Mouse (Mus musculus): ENCODE results near the gene Pias4. TPM values are rescaled to one million over a fixed set of nuclear protein-coding genes. Genes with fewer than 3 reads are reported as not detected.

Gene Pias4
- total and polyA plus RNA-seq, 3 experiments: 21.0 to 40.4 TPM; not detected in 1

DNA sequence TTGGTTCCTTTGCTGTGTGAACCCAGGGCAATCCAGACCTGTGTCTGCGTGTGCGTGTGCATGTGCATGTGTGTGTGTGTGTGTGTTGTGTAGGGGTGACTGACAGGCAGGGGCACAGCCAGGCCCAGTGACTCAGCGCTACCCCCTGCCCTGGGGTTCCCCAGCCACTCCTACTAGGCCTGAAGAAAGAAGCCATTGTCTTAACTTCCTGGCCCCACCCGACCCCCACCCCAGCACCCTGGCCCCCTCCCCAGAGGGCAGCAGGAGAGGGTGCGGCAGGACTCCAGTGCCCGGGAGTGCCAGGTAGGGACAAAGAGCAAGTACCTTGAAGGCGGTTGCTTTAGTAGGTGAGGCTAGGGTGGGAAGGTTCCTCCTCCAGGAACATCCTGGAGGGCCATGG lies 21.9 kb downstream of the Pias4 start:
- H3K27ac ChIP-seq (ENCODE audit: control insufficient read depth, low read depth, low read length): no peak overlapping the region
- peaks cover 5 to 17% of the 10 kb centered on the region in 2 experiments for H3K36me3 ChIP-seq (ENCODE audit: control insufficient read depth in 1 of 2, insufficient read depth in 2 of 2, low read length in 2 of 2)
- no peak overlapping the region for H3K9ac ChIP-seq (ENCODE audit: control insufficient read depth, low read depth, low read length, poor library complexity, severe bottlenecking)
- no peaks in the 10 kb centered on the region for H3K27me3 ChIP-seq (ENCODE audit: control insufficient read depth in 1 of 2, insufficient read depth in 2 of 2, low read length in 2 of 2)
- H3K79me2 ChIP-seq (ENCODE audit: control insufficient read depth, insufficient read depth, low read length, poor library complexity): peaks cover 65% of the 10 kb centered on the region
- H3K9me3 ChIP-seq (replicated peaks; ENCODE audit: insufficient read depth, low read length): no peaks in the 10 kb centered on the region
- H3K4me3 ChIP-seq (ENCODE audit: control insufficient read depth in 1 of 2, insufficient read depth in 1 of 2, low read depth in 2 of 2, low read length in 2 of 2): no peak overlapping the region
- 0 out of 4 replicates have a peak, but pooled peaks cover 0 to 2% of the 10 kb centered on the region in 2 experiments for H3K4me1 ChIP-seq (ENCODE audit: control insufficient read depth in 1 of 2, insufficient read depth in 2 of 2, low read length in 2 of 2)
- no peak for DNase-seq (ENCODE audit: low read depth, low spot score)
- TF ChIP-seq HCFC1 (IDR thresholded peaks at IDR 0.05; ENCODE audit: low read depth, low read length) (no peak), MYB (IDR thresholded peaks at IDR 0.05; ENCODE audit: low read depth, low read length) (no peak), ZNF384 (IDR thresholded peaks at IDR 0.05; ENCODE audit: low read depth, low read length) (no peak), UBTF (IDR thresholded peaks at IDR 0.05; ENCODE audit: borderline replicate concordance, insufficient read depth, low read depth, low read length) (no peak), KAT2A (conservative IDR thresholded peaks at IDR 0.05; ENCODE audit: low read depth, low read length) (no peak), MXI1 (IDR thresholded peaks at IDR 0.05; ENCODE audit: low read depth, low read length) (no peak), RAD21 (IDR thresholded peaks at IDR 0.05; ENCODE audit: low read depth, low read length) (no peak), TBP (IDR thresholded peaks at IDR 0.05; ENCODE audit: low read depth, low read length) (no peak), CTCF (IDR thresholded peaks at IDR 0.05 in 2 of 3, conservative IDR thresholded peaks at IDR 0.05 in 1 of 3; ENCODE audit: control insufficient read depth in 1 of 3, insufficient read depth in 1 of 3, low read depth in 2 of 3, low read length in 3 of 3, poor library complexity in 1 of 3, severe bottlenecking in 1 of 3) (no peak), TCF12 (IDR thresholded peaks at IDR 0.05; ENCODE audit: low read depth, low read length) (no peak), E2F4 (IDR thresholded peaks at IDR 0.05; ENCODE audit: borderline replicate concordance, low read depth, low read length) (no peak)

DNA sequence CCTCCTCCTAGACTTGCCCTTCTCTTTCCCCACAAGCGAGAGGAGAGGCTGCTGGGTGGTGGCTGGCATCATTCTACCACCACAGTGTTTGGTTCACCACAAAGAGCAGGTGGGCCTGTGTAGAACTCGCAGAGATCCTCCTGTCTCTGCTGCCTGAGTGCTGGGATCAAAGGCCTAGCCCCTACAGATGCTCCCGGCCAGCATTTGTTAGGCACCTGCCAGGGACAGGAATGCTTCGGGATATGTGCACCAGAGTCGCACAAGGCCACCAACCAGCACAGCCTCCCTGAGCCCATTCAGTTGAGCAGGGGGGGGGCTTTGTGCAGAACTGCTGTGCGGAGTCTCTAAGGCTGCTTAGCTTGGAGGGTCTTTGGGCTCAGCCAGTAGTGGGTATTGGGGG lies 22.4 kb downstream of the Pias4 start:
- 0 out of 4 replicates have a peak, but pooled peaks cover 0 to 2% of the 10 kb centered on the region in 2 experiments for H3K4me1 ChIP-seq (ENCODE audit: control insufficient read depth in 1 of 2, insufficient read depth in 2 of 2, low read length in 2 of 2)

DNA sequence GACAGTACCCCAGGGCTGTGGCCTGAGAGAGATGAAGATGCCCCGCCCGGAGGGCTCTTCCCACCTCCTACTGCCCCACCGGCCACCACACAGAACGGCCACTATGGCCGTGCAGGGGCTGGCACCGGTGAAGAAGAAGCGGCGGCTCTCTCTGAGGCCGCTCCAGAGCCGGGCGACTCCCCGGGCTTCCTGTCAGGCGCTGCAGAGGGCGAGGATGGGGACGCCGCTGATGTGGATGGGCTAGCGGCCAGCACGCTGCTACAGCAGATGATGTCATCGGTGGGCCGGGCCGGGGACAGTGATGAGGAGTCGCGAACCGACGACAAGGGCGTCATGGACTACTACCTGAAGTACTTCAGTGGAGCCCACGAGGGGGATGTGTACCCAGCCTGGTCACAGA lies 23.1 kb downstream of the Pias4 start:
- TF ChIP-seq JUND (IDR thresholded peaks at IDR 0.05; ENCODE audit: low read depth, low read length) (no peak), ZC3H11A (IDR thresholded peaks at IDR 0.05; ENCODE audit: low read depth, low read length) (no peak), GABPA (IDR thresholded peaks at IDR 0.05; ENCODE audit: low read depth, low read length) (no peak), CTCF (IDR thresholded peaks at IDR 0.05 in 2 of 3, conservative IDR thresholded peaks at IDR 0.05 in 1 of 3; ENCODE audit: control insufficient read depth in 1 of 3, insufficient read depth in 1 of 3, low read depth in 2 of 3, low read length in 3 of 3, poor library complexity in 1 of 3, severe bottlenecking in 1 of 3) (no peak), USF1 (IDR thresholded peaks at IDR 0.05; ENCODE audit: low read depth, low read length) (no peak), RAD21 (IDR thresholded peaks at IDR 0.05; ENCODE audit: low read depth, low read length) (no peak), MEF2A (IDR thresholded peaks at IDR 0.05; ENCODE audit: extremely low read depth, insufficient replicate concordance, low read depth, low read length, poor library complexity, severe bottlenecking) (no peak), USF2 (IDR thresholded peaks at IDR 0.05; ENCODE audit: borderline replicate concordance in 1 of 2, insufficient read depth in 1 of 2, low read depth in 1 of 2, low read length in 2 of 2) (no peak), UBTF (IDR thresholded peaks at IDR 0.05; ENCODE audit: borderline replicate concordance, insufficient read depth, low read depth, low read length) (no peak), E2F4 (IDR thresholded peaks at IDR 0.05; ENCODE audit: borderline replicate concordance, low read depth, low read length) (no peak), KAT2A (conservative IDR thresholded peaks at IDR 0.05; ENCODE audit: low read depth, low read length) (no peak), ELF1 (IDR thresholded peaks at IDR 0.05; ENCODE audit: low read depth, low read length) (no peak), ZNF384 (IDR thresholded peaks at IDR 0.05; ENCODE audit: low read depth, low read length) (no peak)
- 0 out of 4 replicates have a peak, but pooled peaks cover 0 to 2% of the 10 kb centered on the region in 2 experiments for H3K4me1 ChIP-seq (ENCODE audit: control insufficient read depth in 1 of 2, insufficient read depth in 2 of 2, low read length in 2 of 2)

More for the DNA sequence above, 22.4 kb downstream of the Pias4 start:
- no peak for DNase-seq (ENCODE audit: low read depth, low spot score)
- no peak overlapping the region for H3K27ac ChIP-seq (ENCODE audit: control insufficient read depth, low read depth, low read length)
- H3K79me2 ChIP-seq (ENCODE audit: control insufficient read depth, insufficient read depth, low read length, poor library complexity): peaks cover 70% of the 10 kb centered on the region
- H3K36me3 ChIP-seq (ENCODE audit: control insufficient read depth in 1 of 2, insufficient read depth in 2 of 2, low read length in 2 of 2): peaks cover 5 to 17% of the 10 kb centered on the region in 2 experiments
- no peaks in the 10 kb centered on the region for H3K9me3 ChIP-seq (replicated peaks; ENCODE audit: insufficient read depth, low read length)
- no peak for TF ChIP-seq MYC (IDR thresholded peaks at IDR 0.05; ENCODE audit: low read depth, low read length)
- no peak overlapping the region for H3K9ac ChIP-seq (ENCODE audit: control insufficient read depth, low read depth, low read length, poor library complexity, severe bottlenecking)
- no peak overlapping the region for H3K4me3 ChIP-seq (ENCODE audit: control insufficient read depth in 1 of 2, insufficient read depth in 1 of 2, low read depth in 2 of 2, low read length in 2 of 2)
- H3K27me3 ChIP-seq (ENCODE audit: control insufficient read depth in 1 of 2, insufficient read depth in 2 of 2, low read length in 2 of 2): no peaks in the 10 kb centered on the region

More for the DNA sequence above, 23.1 kb downstream of the Pias4 start:
- Histone ChIP-seq H3K36me3 (ENCODE audit: control insufficient read depth in 1 of 2, insufficient read depth in 2 of 2, low read length in 2 of 2) (peaks cover 5 to 17% of the 10 kb centered on the region in 2 experiments), H3K27ac (ENCODE audit: control insufficient read depth, low read depth, low read length) (no peak overlapping the region), H3K79me2 (ENCODE audit: control insufficient read depth, insufficient read depth, low read length, poor library complexity) (peaks cover 73% of the 10 kb centered on the region), H3K4me3 (ENCODE audit: control insufficient read depth in 1 of 2, insufficient read depth in 1 of 2, low read depth in 2 of 2, low read length in 2 of 2) (no peak overlapping the region), H3K27me3 (ENCODE audit: control insufficient read depth in 1 of 2, insufficient read depth in 2 of 2, low read length in 2 of 2) (no peaks in the 10 kb centered on the region), H3K9ac (ENCODE audit: control insufficient read depth, low read depth, low read length, poor library complexity, severe bottlenecking) (no peak overlapping the region), H3K9me3 (replicated peaks; ENCODE audit: insufficient read depth, low read length) (no peaks in the 10 kb centered on the region)
- no peak for DNase-seq (ENCODE audit: low read depth, low spot score)

Measured in MEL (cell line).